Mouse (Mus musculus) neural tube, embryonic 12.5 days (tissue): ENCODE measurements at regions not wholly inside any gene's neighbourhood (a gene's known extent, or its start where the extent isn't known, plus 50 kb on each side); places are given as distances from the start of the nearest gene placed in this dataset.

Experiments used
- ATAC-seq: fragments of 200-750 bp; cut with Nextera tagmentation; 2 replicates; pipeline ENCODE4 v1.8.0; 2017; ENCODE audit warnings: low read depth, mild to moderate bottlenecking, moderate TSS enrichment, moderate library complexity; ENCODE audit not compliant: low FRiP score
- H3K27ac ChIP-seq: fragments of 300-500 bp; sonication (generic); 2 replicates; pipeline ENCODE4 v1.5.1; 2016
- H3K27me3 ChIP-seq: fragments of 300-500 bp; sonication (generic); replicated peaks from 2 replicates; pipeline ENCODE4 v1.6.1; 2016; ENCODE audit warnings: mild to moderate bottlenecking
- H3K36me3 ChIP-seq: fragments of 300-500 bp; sonication (generic); 2 replicates; pipeline ENCODE4 v1.6.1; 2016; ENCODE audit warnings: mild to moderate bottlenecking
- H3K4me1 ChIP-seq: fragments of 300-500 bp; sonication (generic); 2 replicates; pipeline ENCODE4 v1.6.1; 2016
- H3K4me2 ChIP-seq: fragments of 300-500 bp; sonication (generic); replicated peaks from 2 replicates; pipeline ENCODE4 v1.6.1; 2016; ENCODE audit warnings: mild to moderate bottlenecking
- H3K4me3 ChIP-seq: fragments of 300-500 bp; sonication (generic); 2 replicates; pipeline ENCODE4 v1.5.1; 2016
- H3K9ac ChIP-seq: fragments of 300-500 bp; sonication (generic); 2 replicates; pipeline ENCODE4 v1.6.1; 2016; ENCODE audit warnings: mild to moderate bottlenecking
- H3K9me3 ChIP-seq: fragments of 300-500 bp; sonication (generic); 2 replicates; pipeline ENCODE4 v1.6.1; 2016; ENCODE audit warnings: mild to moderate bottlenecking
- WGBS: fragments of 180-500 bp; shearing (Covaris S2); methylation state at CpG from one replicate; pipeline ENCODE4 v1.1.7; 2016; 5-methylcytosine and 5-hydroxymethylcytosine counted together

- 89% methylated on average over 6 of the region's 6 CpGs for WGBS
- H3K36me3 ChIP-seq = no peaks in the 10 kb centered on the region
- no peaks in the 10 kb centered on the region for H3K27me3 ChIP-seq
- H3K4me3 ChIP-seq = no peak overlapping the region
- no peak for ATAC-seq
- H3K4me2 ChIP-seq = no peak overlapping the region
- no peaks in the 10 kb centered on the region for H3K4me1 ChIP-seq
- H3K27ac ChIP-seq = no peak overlapping the region
- H3K9me3 ChIP-seq = no peaks in the 10 kb centered on the region
- H3K9ac ChIP-seq = no peak overlapping the region
Observed at GRCm38 (mm10) chr2:48734521-48734920, 79.4 kb upstream of the Acvr2a start.

GRCm38 (mm10) chr2:48736312-48736711 is 77.6 kb upstream of the Acvr2a start:
- no peaks in the 10 kb centered on the region for H3K4me1 ChIP-seq
- ATAC-seq = no peak
- H3K9me3 ChIP-seq = no peaks in the 10 kb centered on the region
- H3K4me2 ChIP-seq = no peak overlapping the region
- H3K36me3 ChIP-seq = no peaks in the 10 kb centered on the region
- H3K27me3 ChIP-seq = no peaks in the 10 kb centered on the region
- WGBS = 89% methylated on average over 2 of the region's 2 CpGs
- no peak overlapping the region for H3K27ac ChIP-seq
- no peak overlapping the region for H3K9ac ChIP-seq
- no peak overlapping the region for H3K4me3 ChIP-seq
